Mouse (Mus musculus) G1E (cell line): ENCODE data around the gene Scml4.

ENCODE experiments used
- CTCF ChIP-seq: IDR thresholded peaks from 2 replicates; pipeline ENCODE4 v1.5.1; 2012; ENCODE audit warnings: low read depth, low read length, inconsistent platforms, mixed read lengths
- GATA1 ChIP-seq: IDR thresholded peaks from 2 replicates; pipeline ENCODE4 v1.6.1; 2012; ENCODE audit warnings: borderline replicate concordance, low read length, inconsistent platforms, mixed read lengths
- GATA2 ChIP-seq: IDR thresholded peaks from 2 replicates; pipeline ENCODE4 v1.6.1; 2012; ENCODE audit warnings: low read depth, low read length, inconsistent platforms, borderline replicate concordance
- TAL1 ChIP-seq: conservative IDR thresholded peaks from 2 replicates; pipeline ENCODE4 v1.6.1; 2012; ENCODE audit warnings: low read depth, low read length, inconsistent platforms, mixed read lengths

DNA sequence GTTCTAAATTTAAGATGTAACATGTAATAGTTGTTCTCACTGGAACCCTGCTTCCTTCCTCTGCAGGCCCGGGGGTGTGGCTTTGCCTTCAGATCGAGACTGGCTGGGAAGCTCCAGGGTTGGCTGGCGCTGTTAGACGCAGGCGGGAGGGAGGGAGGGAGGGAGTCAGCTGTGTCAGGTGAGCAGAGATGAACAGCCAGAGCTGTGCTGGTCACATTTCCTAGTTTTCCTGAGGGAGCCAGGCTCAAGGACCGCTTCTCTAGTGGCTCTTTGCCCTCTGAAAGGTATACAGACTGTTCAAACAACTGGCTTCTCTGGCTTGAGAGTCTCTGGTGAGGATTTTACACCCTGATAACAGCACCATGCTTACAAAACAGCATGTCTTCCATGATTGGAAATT lies 29.8 kb upstream of the Scml4 start:
- TF ChIP-seq GATA1 (no peak), CTCF (no peak), TAL1 (no peak), GATA2 (no peak)
